Mouse (Mus musculus): ENCODE measurements around the gene Xaf1. TPM values are rescaled to one million over a fixed set of nuclear protein-coding genes. Genes with fewer than 3 reads are reported as not detected.

Xaf1 gene
- polyA plus RNA-seq (2014; fragmentation: Illumina TruSeq; extraction: RNeasy Lipid Tissue Mini Kit (QIAGEN cat#74804); ENCODE audit: low read depth, low replicate concordance): 6.1 TPM

DNA sequence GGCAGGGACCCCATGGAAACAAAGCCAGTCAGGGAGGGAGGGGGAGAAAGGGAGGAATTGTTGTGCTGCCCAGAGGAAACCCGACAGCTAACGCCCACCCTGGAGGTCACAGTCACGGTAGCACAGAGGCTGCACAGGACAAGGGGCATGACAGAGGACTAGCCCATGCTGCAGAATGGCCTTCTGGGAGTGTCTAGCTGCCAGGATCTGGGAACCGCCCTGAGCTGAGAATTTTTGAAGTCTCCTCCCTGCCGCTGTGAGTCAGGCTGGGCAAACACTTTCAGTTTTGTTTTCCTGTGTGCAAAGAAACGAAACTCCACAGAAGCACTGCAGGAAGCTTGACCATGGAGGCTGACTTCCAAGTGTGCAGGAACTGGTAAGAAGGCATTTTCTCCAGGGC is at the start of gene Xaf1:
Gene Xaf1 (plus strand): TSS at position 296 of the 400 bp plus-strand sequence.

DNA sequence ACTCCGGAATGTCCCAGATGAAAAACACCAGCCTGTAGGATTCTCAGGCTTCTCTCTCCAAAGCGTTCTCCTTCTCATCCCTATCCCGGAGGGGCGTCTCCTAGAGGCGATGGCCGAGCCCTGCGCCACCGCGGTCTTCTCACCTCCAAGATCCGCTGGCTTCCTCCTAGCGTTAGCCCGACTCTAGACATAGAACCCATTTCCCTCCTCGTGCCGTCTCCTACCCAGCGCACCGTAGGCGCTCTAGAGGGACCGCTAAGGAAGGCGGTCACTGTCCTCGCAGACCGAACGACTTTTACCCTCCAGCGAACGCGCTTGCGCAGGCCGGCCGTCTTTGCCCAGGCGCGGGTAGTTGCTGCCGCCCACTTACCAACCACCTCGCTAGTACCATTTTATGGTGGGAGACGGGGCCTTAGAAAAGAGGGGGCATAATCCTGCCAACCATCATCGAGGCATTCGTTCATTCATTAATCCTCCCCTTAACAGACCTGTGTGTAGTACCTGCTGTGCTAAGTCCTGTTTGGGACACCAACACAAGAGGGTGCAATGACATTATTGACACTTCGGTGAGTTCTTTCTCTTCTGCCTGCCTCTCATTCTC is 34.4 kb upstream of the Xaf1 start, which contains the start of gene Slc13a5:
Gene Slc13a5 (minus strand): TSS at position 263 of the 601 bp plus-strand sequence.

DNA sequence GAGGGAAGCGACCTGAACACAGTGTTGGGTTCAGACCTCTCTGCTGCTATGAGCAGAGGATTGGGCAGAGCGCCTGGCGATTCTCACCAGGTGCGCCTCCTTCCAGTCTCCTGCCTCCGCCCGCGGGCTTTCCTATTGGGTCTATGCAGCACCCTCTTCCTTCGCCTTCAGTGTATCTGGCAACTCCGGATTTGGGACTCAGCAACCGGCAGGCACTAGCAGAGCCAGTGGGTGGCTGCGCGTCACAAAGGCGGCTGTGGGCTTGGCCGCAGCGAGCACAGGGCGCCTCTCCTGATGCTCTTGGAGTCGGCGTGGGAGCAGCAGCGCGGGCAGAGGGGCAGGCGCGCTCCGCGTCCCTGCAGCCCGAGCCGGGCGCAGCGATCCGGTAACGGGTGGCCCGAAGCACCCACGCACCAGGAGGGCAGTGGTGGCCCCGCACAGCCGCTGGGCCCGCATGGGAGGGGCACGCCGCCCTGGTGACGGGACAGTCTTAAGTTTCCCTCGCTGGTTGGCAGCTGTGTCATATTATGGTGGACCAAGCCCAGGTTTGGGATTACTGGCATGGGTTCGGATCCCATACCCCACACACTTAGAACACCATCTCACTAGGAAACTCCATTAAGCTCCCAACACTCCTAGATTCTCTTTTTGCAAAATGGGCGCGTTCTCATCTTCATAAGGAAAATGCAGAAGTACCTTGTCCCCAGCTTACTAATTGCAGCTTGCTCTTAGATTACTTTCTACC is 12.9 kb downstream of the Xaf1 start, which contains the start of gene Fbxo39:
Gene Fbxo39 (plus strand): TSS at position 294 of the 745 bp plus-strand sequence.

DNA sequence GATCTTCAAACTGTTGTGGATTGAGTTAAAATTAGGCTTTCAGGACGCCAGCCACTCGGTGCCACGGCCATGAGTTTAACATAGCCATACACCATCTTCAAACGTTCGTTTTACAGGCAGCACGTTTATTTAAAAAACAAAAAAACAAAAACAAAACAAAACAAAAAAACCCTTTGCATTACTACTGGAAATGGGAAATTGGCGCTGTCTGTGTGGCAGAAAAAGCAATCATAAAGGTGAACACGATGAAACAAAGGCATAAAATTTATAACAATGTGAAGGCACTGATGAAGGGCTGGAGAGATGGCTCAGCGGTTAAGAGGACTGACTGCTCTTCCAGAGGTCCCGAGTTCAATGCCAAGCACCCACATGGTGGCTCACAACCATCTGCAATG is 60.9 kb downstream of the Xaf1 start, which contains the start of gene Tekt1:
Gene Tekt1 (minus strand): TSS at position 96 of the 395 bp plus-strand sequence.

Other genes with a start within 250 kb of the Xaf1 start
- 0.53 TPM for gene Pitpnm3, start 165.9 kb upstream of the Xaf1 start, polyA plus RNA-seq (2014; fragmentation: Illumina TruSeq; extraction: RNeasy Lipid Tissue Mini Kit (QIAGEN cat#74804); ENCODE audit: low read depth, low replicate concordance)
- gene Gm43951, start 94.8 kb upstream of the Xaf1 start, polyA plus RNA-seq (2014; fragmentation: Illumina TruSeq; extraction: RNeasy Lipid Tissue Mini Kit (QIAGEN cat#74804); ENCODE audit: low read depth, low replicate concordance): 0.13 TPM
- gene 4933427D14Rik, start 94.2 kb upstream of the Xaf1 start, polyA plus RNA-seq (2014; fragmentation: Illumina TruSeq; extraction: RNeasy Lipid Tissue Mini Kit (QIAGEN cat#74804); ENCODE audit: low read depth, low replicate concordance): 62.7 TPM
- 25.3 TPM for gene Txndc17, start 94.1 kb upstream of the Xaf1 start, polyA plus RNA-seq (2014; fragmentation: Illumina TruSeq; extraction: RNeasy Lipid Tissue Mini Kit (QIAGEN cat#74804); ENCODE audit: low read depth, low replicate concordance)
- gene Med31, start 86.0 kb upstream of the Xaf1 start, polyA plus RNA-seq (2014; fragmentation: Illumina TruSeq; extraction: RNeasy Lipid Tissue Mini Kit (QIAGEN cat#74804); ENCODE audit: low read depth, low replicate concordance): 21.0 TPM
- 11.3 TPM for gene Slc13a5, start 34.4 kb upstream of the Xaf1 start, polyA plus RNA-seq (2014; fragmentation: Illumina TruSeq; extraction: RNeasy Lipid Tissue Mini Kit (QIAGEN cat#74804); ENCODE audit: low read depth, low replicate concordance)
- 34.9 TPM for gene Fbxo39, start 12.8 kb downstream of the Xaf1 start, polyA plus RNA-seq (2014; fragmentation: Illumina TruSeq; extraction: RNeasy Lipid Tissue Mini Kit (QIAGEN cat#74804); ENCODE audit: low read depth, low replicate concordance)
- gene Tekt1, start 60.8 kb downstream of the Xaf1 start, polyA plus RNA-seq (2014; fragmentation: Illumina TruSeq; extraction: RNeasy Lipid Tissue Mini Kit (QIAGEN cat#74804); ENCODE audit: low read depth, low replicate concordance): 173 TPM
- 1.2 TPM for gene Smtnl2, start 110.1 kb downstream of the Xaf1 start, polyA plus RNA-seq (2014; fragmentation: Illumina TruSeq; extraction: RNeasy Lipid Tissue Mini Kit (QIAGEN cat#74804); ENCODE audit: low read depth, low replicate concordance)
- gene Ggt6, start 133.9 kb downstream of the Xaf1 start, polyA plus RNA-seq (2014; fragmentation: Illumina TruSeq; extraction: RNeasy Lipid Tissue Mini Kit (QIAGEN cat#74804); ENCODE audit: low read depth, low replicate concordance): not detected
- gene Mybbp1a, start 139.7 kb downstream of the Xaf1 start, polyA plus RNA-seq (2014; fragmentation: Illumina TruSeq; extraction: RNeasy Lipid Tissue Mini Kit (QIAGEN cat#74804); ENCODE audit: low read depth, low replicate concordance): 13.4 TPM
- gene Spns2, start 188.3 kb downstream of the Xaf1 start, polyA plus RNA-seq (2014; fragmentation: Illumina TruSeq; extraction: RNeasy Lipid Tissue Mini Kit (QIAGEN cat#74804); ENCODE audit: low read depth, low replicate concordance): 0.57 TPM
- gene Spns3, start 248.9 kb downstream of the Xaf1 start, polyA plus RNA-seq (2014; fragmentation: Illumina TruSeq; extraction: RNeasy Lipid Tissue Mini Kit (QIAGEN cat#74804); ENCODE audit: low read depth, low replicate concordance): not detected

All from testis, adult 10 weeks (tissue).